Mouse (Mus musculus) cerebellum, adult 18-20 months (tissue): ENCODE data around the gene Olfr295.

Experiments used
- DNase-seq, 2 experiments: peaks; one replicate each; pipeline ENCODE4 v3.0.0; 2021

Gene Olfr295

DNA sequence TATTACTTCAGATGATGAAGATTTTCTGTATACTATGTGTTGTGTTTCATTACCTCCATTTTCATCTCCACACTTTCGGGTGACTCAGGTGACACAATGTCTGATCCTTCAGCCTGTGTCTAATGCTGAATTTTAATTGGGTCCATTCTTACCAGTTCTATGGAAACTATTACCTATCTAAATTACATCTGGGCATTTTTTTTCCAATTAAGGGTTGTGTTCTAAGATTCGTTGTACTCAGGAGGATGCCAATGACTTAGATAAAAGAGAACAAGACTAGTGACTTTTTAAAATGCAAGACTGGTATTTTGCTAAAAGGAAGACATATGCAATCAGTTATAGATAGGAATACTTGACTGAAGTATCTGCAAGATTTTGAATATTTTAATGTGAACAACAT, at the start of gene Olfr295:
TSS of gene Olfr295 (plus strand) at position 301 of the 400 bp plus-strand sequence.
- DNase-seq = no peak

DNA sequence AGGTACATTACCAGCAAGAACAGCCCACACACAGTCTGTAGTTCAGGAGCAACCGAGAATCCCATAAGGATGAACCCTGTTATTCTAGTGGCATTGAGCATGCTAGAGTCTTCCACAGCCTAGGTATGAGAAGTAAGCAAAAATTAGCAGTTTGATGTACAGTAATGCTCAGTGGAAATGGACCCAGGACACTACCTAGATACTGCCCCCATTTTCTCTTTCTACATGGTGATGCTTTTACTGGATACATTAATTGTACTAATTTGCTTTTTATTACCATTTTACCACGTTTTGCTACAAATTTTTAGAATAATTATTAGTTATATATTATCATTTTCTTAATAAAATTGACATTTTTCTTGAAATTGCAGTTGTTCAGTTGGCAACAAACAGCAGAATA, 32.9 kb downstream of the Olfr295 start, which contains the start of gene Olfr294:
TSS of gene Olfr294 (minus strand) at position 101 of the 400 bp plus-strand sequence.
- no peak for DNase-seq
